Mouse (Mus musculus): ENCODE results near the gene Dpf3. TPM values are rescaled to one million over a fixed set of nuclear protein-coding genes. Genes with fewer than 3 reads are reported as not detected.
A peak's percentile ranks its signal among the peaks of the same experiment; 100 is the strongest.

Dpf3 gene
- polyA plus RNA-seq, 1 experiment, result 42.6 TPM

GRCm38 (mm10) chr12:83180561-83180960, 307.0 kb downstream of the Dpf3 start:
- 8% methylated on average over 6 of the region's 6 CpGs for WGBS

DNA sequence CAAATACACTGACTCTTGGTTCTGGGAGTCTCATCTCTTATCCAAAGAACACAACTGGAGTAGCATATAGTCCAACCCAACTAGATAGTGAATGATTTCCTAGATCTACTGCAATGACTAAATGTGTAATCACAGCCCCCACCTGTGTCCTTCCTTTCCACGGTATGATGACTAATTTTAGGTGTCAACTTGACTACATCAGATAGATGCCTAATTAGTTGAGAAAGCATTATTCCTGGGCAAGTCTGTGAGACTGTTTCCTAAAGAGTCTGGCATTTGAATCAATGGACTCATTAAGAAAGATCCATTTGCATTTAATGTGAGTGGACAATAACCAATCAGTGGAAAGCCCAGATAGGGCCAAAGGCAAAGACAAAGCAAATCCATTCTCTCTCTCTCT, 307.7 kb downstream of the Dpf3 start:
- Histone ChIP-seq H3K4me1 (ENCODE audit: control insufficient read depth, insufficient read depth, low read length) (peaks cover 34% of the 10 kb centered on the region), H3K4me3 (replicated peaks; ENCODE audit: insufficient read depth, low read depth, low read length) (no peak overlapping the region), H3K27ac (ENCODE audit: insufficient read depth, low read length) (peak overlapping the region; percentile 98; the same call in 1 of the 2 replicates), H3K27me3 (ENCODE audit: control insufficient read depth, insufficient read depth, low read length) (no peaks in the 10 kb centered on the region)
- peak in 1 of 2 experiments; percentile 57 for DNase-seq
- no peak for TF ChIP-seq POLR2A (IDR thresholded peaks at IDR 0.05; ENCODE audit: borderline replicate concordance, insufficient read depth, low read length)
- no peak for TF ChIP-seq CTCF (IDR thresholded peaks at IDR 0.05; ENCODE audit: borderline replicate concordance, insufficient read depth, low read depth, low read length)
- WGBS, result 7% methylated on average over 1 of the region's 1 CpGs

More at GRCm38 (mm10) chr12:83180561-83180960, 307.0 kb downstream of the Dpf3 start:
- H3K27me3 ChIP-seq (ENCODE audit: control insufficient read depth, insufficient read depth, low read length), result no peaks in the 10 kb centered on the region
- peaks cover 34% of the 10 kb centered on the region for H3K4me1 ChIP-seq (ENCODE audit: control insufficient read depth, insufficient read depth, low read length)
- H3K4me3 ChIP-seq (replicated peaks; ENCODE audit: insufficient read depth, low read depth, low read length), result no peak overlapping the region
- TF ChIP-seq CTCF (IDR thresholded peaks at IDR 0.05; ENCODE audit: borderline replicate concordance, insufficient read depth, low read depth, low read length) (no peak), POLR2A (IDR thresholded peaks at IDR 0.05; ENCODE audit: borderline replicate concordance, insufficient read depth, low read length) (no peak)
- peak; percentile 96 to 97 for DNase-seq
- H3K27ac ChIP-seq (ENCODE audit: insufficient read depth, low read length), result peak overlapping the region; percentile 99

DNA sequence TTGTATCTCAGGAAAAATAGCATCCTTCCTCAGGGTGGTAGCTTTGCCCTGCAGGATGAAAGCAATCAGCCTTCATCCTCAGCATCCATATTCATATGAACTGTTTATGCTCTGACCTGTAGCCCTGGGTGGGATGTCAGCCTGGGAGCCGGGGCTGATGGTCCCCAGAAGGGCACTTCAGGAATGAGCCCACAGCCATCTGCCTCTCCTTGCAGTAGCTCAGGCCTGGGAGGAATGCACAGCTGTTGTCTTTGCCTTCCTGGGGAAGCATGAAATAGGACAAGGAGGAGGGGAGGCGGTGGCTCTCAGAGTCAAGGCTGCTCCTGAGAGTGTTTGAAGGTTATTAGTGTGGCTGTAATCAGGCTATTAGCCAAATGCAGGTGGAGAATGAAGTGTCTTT, 308.7 kb downstream of the Dpf3 start:
- H3K4me3 ChIP-seq (replicated peaks; ENCODE audit: insufficient read depth, low read depth, low read length), result no peak overlapping the region
- no peak for TF ChIP-seq POLR2A (IDR thresholded peaks at IDR 0.05; ENCODE audit: borderline replicate concordance, insufficient read depth, low read length)
- no peak for TF ChIP-seq CTCF (IDR thresholded peaks at IDR 0.05; ENCODE audit: borderline replicate concordance, insufficient read depth, low read depth, low read length)
- WGBS, result 25% methylated on average over 2 of the region's 2 CpGs
- H3K27ac ChIP-seq (ENCODE audit: insufficient read depth, low read length), result peak overlapping the region; percentile 8
- peak; percentile 51 to 54 for DNase-seq
- peaks cover 34% of the 10 kb centered on the region for H3K4me1 ChIP-seq (ENCODE audit: control insufficient read depth, insufficient read depth, low read length)
- H3K27me3 ChIP-seq (ENCODE audit: control insufficient read depth, insufficient read depth, low read length), result no peaks in the 10 kb centered on the region

DNA sequence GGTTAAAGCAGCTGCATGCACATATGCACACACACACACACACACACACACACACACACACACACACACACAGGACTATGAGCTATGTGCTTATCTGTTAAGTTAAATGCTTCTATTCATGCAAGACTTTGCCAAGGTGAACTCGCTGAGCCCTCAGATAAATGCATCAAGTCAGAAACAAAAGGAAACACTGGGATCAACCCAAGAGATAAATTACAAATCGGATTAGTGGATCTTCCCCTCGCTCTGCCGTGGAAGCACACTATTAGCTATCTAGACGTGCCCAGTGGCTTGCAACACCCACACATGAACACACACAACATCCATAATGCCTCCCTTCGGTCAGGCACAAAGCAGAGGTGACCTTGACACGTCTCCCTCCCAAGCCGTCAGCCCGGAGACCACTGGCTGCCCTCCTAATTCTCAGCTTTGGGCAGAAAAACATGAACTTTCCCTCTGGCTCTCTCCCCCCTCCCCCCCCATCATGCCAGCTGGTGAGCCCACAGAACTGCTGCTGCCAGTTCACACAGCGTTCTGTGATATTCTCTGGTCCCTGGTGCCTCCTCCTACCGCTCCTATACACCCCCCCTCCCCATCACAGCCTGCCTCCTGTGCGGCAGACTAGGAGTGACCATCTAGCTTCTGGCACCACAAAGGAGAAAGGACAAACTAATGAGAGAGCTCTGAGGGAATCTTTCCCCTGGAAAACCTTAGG, 317.9 kb downstream of the Dpf3 start:
- peaks cover 16% of the 10 kb centered on the region for H3K4me1 ChIP-seq (ENCODE audit: control insufficient read depth, insufficient read depth, low read length)
- WGBS, result 33% methylated on average over 12 of the region's 12 CpGs
- no peaks in the 10 kb centered on the region for H3K27me3 ChIP-seq (ENCODE audit: control insufficient read depth, insufficient read depth, low read length)
- peak in 1 of 2 experiments; percentile 44 for DNase-seq
- peak overlapping the region; percentile 19 for H3K27ac ChIP-seq (ENCODE audit: insufficient read depth, low read length)
- H3K4me3 ChIP-seq (replicated peaks; ENCODE audit: insufficient read depth, low read depth, low read length), result no peak overlapping the region
- TF ChIP-seq CTCF (IDR thresholded peaks at IDR 0.05; ENCODE audit: borderline replicate concordance, insufficient read depth, low read depth, low read length) (no peak), POLR2A (IDR thresholded peaks at IDR 0.05; ENCODE audit: borderline replicate concordance, insufficient read depth, low read length) (no peak)

DNA sequence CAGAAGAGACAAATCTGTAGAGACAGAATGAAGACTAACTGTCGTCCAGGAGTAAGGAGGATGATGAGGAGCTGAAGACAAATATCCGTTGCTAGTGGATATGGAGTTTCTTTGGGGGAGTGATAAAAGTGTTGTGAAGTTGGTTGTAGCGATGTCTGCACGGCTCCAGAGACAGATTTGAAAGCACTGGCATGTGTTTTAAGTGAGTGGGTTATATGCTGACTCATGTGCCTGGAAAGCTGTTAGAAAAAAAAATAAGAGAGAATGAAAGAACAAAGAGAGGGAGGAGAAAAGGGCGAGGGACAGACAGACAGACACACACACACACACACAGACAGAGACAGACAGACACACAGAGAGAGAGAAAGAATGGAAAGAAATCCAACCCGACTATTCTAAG, 319.2 kb downstream of the Dpf3 start:
- DNase-seq, result no peak
- TF ChIP-seq POLR2A (IDR thresholded peaks at IDR 0.05; ENCODE audit: borderline replicate concordance, insufficient read depth, low read length) (no peak), CTCF (IDR thresholded peaks at IDR 0.05; ENCODE audit: borderline replicate concordance, insufficient read depth, low read depth, low read length) (no peak)
- H3K27ac ChIP-seq (ENCODE audit: insufficient read depth, low read length), result no peak overlapping the region

DNA sequence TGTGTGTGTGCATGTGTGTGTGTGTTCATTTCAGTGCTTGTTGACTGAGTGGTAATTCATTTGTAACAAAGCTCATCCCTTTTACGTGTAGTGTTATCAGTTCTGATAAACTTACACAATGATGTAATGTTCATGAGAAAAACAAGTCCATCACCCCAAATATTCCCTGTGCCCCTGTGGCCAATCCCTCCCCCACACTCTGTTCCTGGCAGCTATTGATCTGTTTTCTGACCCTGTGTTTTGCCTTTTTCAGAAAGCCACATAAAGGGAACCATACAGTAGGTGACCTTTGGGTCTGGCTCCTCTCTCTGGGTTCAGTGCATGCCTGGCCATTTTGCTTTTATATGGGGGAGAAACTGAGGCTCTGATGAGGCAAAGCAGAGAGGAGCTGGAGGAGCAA, 322.5 kb downstream of the Dpf3 start:
- DNase-seq, result no peak
- no peak for TF ChIP-seq POLR2A (IDR thresholded peaks at IDR 0.05; ENCODE audit: borderline replicate concordance, insufficient read depth, low read length)
- WGBS, result 100% methylated on average over 1 of the region's 1 CpGs
- no peak overlapping the region for H3K27ac ChIP-seq (ENCODE audit: insufficient read depth, low read length)
- H3K4me3 ChIP-seq (replicated peaks; ENCODE audit: insufficient read depth, low read depth, low read length), result no peak overlapping the region
- no peaks in the 10 kb centered on the region for H3K27me3 ChIP-seq (ENCODE audit: control insufficient read depth, insufficient read depth, low read length)
- peaks cover 25% of the 10 kb centered on the region for H3K4me1 ChIP-seq (ENCODE audit: control insufficient read depth, insufficient read depth, low read length)

More for the DNA sequence above, 319.2 kb downstream of the Dpf3 start:
- no peaks in the 10 kb centered on the region for H3K27me3 ChIP-seq (ENCODE audit: control insufficient read depth, insufficient read depth, low read length)
- 92% methylated on average over 6 of the region's 6 CpGs for WGBS
- no peak overlapping the region for H3K4me3 ChIP-seq (replicated peaks; ENCODE audit: insufficient read depth, low read depth, low read length)
- peaks cover 20% of the 10 kb centered on the region for H3K4me1 ChIP-seq (ENCODE audit: control insufficient read depth, insufficient read depth, low read length)

Other genes starting within 250 kb of the Dpf3 start
- gene Dcaf4, start 32.8 kb upstream of the Dpf3 start, polyA plus RNA-seq (2012; rRNA removed), result 34.1 and 34.8 TPM in 2 replicates
- gene Zfyve1, start 109.5 kb upstream of the Dpf3 start, polyA plus RNA-seq (2012; rRNA removed), result 41.7 and 47.6 TPM in 2 replicates
- gene Rbm25, start 143.5 kb upstream of the Dpf3 start, polyA plus RNA-seq (2012; rRNA removed), result 159 and 191 TPM in 2 replicates
- 45.5 and 46.6 TPM in 2 replicates for gene Psen1, start 200.4 kb upstream of the Dpf3 start, polyA plus RNA-seq (2012; rRNA removed)

Data from cerebellum, adult 2 months (tissue).